Comparison of ENCODE assay signal across 20 mouse cellular contexts in the genomic region with DNA sequence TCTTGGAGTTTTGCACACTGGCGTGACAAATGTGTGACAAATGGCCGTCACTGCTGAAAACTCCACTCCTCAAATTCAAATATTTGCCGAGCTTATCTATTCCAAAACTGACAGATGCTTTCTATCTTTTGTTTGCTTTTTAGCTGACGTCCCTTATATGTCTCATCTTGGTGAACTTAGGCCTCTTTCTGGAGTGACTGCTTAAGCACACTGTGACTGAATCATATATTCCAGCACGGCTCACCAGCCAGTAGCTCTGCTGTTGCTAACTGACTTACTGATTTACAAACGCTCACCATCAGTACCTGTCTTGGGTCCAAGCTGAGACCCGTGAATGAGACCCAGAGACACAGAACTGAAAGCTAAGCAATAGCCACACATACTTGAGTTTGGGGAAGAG. TPM values are rescaled to one million over a fixed set of nuclear protein-coding genes. Genes with fewer than 3 reads are reported as not detected.
"Had no signal": no experiment of that assay in that cellular context is flagged by ENCODE, and none has a peak within 500 bp of the region (broad histone marks: within the 10 kb centered on the region; RNA-seq: fewer than 3 reads in every experiment).

No protein-coding gene starts in this region.

- H3K9ac ChIP-seq: limb, embryonic 13.5 days; liver, embryonic 13.5 days; midbrain, embryonic 15.5 days; neural tube, embryonic 13.5 days had no signal

- H3K4me1 ChIP-seq: liver, embryonic 13.5 days; midbrain, embryonic 15.5 days; neural tube, embryonic 13.5 days had no signal

- H3K27me3 ChIP-seq: limb, embryonic 13.5 days; liver, embryonic 13.5 days; midbrain, embryonic 15.5 days; neural tube, embryonic 13.5 days had no signal

- H3K4me3 ChIP-seq: layer of hippocampus, adult 2 months; limb, embryonic 13.5 days; liver, embryonic 13.5 days; midbrain, embryonic 15.5 days; neural tube, embryonic 13.5 days had no signal

- H3K27ac ChIP-seq: hindbrain, postnatal 0 days; layer of hippocampus, adult 2 months; limb, embryonic 13.5 days; liver, embryonic 13.5 days; midbrain, embryonic 15.5 days; neural tube, embryonic 13.5 days had no signal

- H3K36me3 ChIP-seq: limb, embryonic 13.5 days; liver, embryonic 13.5 days; midbrain, embryonic 15.5 days; neural tube, embryonic 13.5 days had no signal

- H3K9me3 ChIP-seq: limb, embryonic 13.5 days; liver, embryonic 13.5 days; midbrain, embryonic 15.5 days; neural tube, embryonic 13.5 days had no signal

- H3K4me2 ChIP-seq: limb, embryonic 13.5 days; liver, embryonic 13.5 days; midbrain, embryonic 11.5 days; midbrain, embryonic 15.5 days; neural tube, embryonic 13.5 days had no signal

- DNase-seq: kidney, adult 18-20 months; kidney, postnatal 10 days; kidney, postnatal 4 days; left cerebral cortex, postnatal 4 days; liver, embryonic 13.5 days; lung, adult 18-20 months; retina, postnatal 1 day; thymus, postnatal 36 days had no signal

- ATAC-seq: hindbrain, postnatal 0 days; midbrain, embryonic 15.5 days had no signal

RNA-seq across cellular contexts. Expression of a gene that starts 19.2 kb away (rescaled TPM):
- total RNA-seq: hindbrain, postnatal 0 days; layer of hippocampus, adult 2 months; layer of hippocampus, postnatal 14 days; left cerebral cortex, adult 18-20 months; left cerebral cortex, postnatal 10 days; left cerebral cortex, postnatal 4 days; megakaryocyte, adult 5-6 weeks had no signal
- polyA plus RNA-seq: hindbrain, postnatal 0 days; kidney, embryonic 14.5 days; limb, embryonic 13.5 days; liver, embryonic 13.5 days; midbrain, embryonic 15.5 days; neural tube, embryonic 13.5 days; thymus, postnatal 0 days had no signal
